Mouse (Mus musculus) adrenal gland, adult (tissue): Measurements from ENCODE around the gene Cdc42bpg.

Experiments used
- DNase-seq, 2 experiments: peaks; one replicate each; pipeline ENCODE4 v3.0.0; 2022 to 2023; ENCODE audit warnings: low spot score in 1 of 2; ENCODE audit not compliant: inconsistent age in 2 of 2

Gene Cdc42bpg

GRCm38 (mm10) chr19:6306137-6306551 is at the start of gene Cdc42bpg:
TSS of gene Cdc42bpg (plus strand) at chr19:6306456.
- peak; percentile 93 to 97 for DNase-seq

- DNase-seq, result peak in 1 of 2 experiments; percentile 76
Measured at GRCm38 (mm10) chr19:6260428-6260827, 45.8 kb upstream of the Cdc42bpg start.

GRCm38 (mm10) chr19:6260946-6261345 is 45.3 kb upstream of the Cdc42bpg start:
- DNase-seq, result peak in 1 of 2 experiments; percentile 40

GRCm38 (mm10) chr19:6261379-6261778 is 44.9 kb upstream of the Cdc42bpg start:
- peak in 1 of 2 experiments; percentile 52 for DNase-seq

- peak; percentile 69 to 91 for DNase-seq
Measured at GRCm38 (mm10) chr19:6262222-6262621, 44.0 kb upstream of the Cdc42bpg start.

- peak in 1 of 2 experiments; percentile 41 for DNase-seq
Measured at GRCm38 (mm10) chr19:6262839-6263433, 43.3 kb upstream of the Cdc42bpg start.

GRCm38 (mm10) chr19:6264200-6264599 is 42.1 kb upstream of the Cdc42bpg start:
- peak in 1 of 2 experiments; percentile 30 for DNase-seq

- no peak for DNase-seq
Measured at GRCm38 (mm10) chr19:6264945-6265344, 41.3 kb upstream of the Cdc42bpg start.

- peak in 1 of 2 experiments; percentile 45 for DNase-seq
Measured at GRCm38 (mm10) chr19:6265727-6266182, 40.5 kb upstream of the Cdc42bpg start.

- peak in 1 of 2 experiments; percentile 33 for DNase-seq
Measured at GRCm38 (mm10) chr19:6267306-6268169, 38.7 kb upstream of the Cdc42bpg start.

GRCm38 (mm10) chr19:6268170-6268528 is 38.1 kb upstream of the Cdc42bpg start:
- DNase-seq, result peak; percentile 88 to 96

- peak in 1 of 2 experiments; percentile 74 for DNase-seq
Measured at GRCm38 (mm10) chr19:6268670-6269132, 37.6 kb upstream of the Cdc42bpg start.

GRCm38 (mm10) chr19:6269798-6270475 is 36.3 kb upstream of the Cdc42bpg start:
- peak; percentile 90 to 93 for DNase-seq

- DNase-seq, result peak; percentile 81 to 86
Measured at GRCm38 (mm10) chr19:6270661-6271060, 35.6 kb upstream of the Cdc42bpg start.

- no peak for DNase-seq
Measured at GRCm38 (mm10) chr19:6271206-6271605, 35.0 kb upstream of the Cdc42bpg start.

- DNase-seq, result no peak
Measured at GRCm38 (mm10) chr19:6272053-6272452, 34.2 kb upstream of the Cdc42bpg start.

GRCm38 (mm10) chr19:6272738-6273137 is 33.5 kb upstream of the Cdc42bpg start:
- peak in 1 of 2 experiments; percentile 47 for DNase-seq

GRCm38 (mm10) chr19:6273592-6273991 is 32.7 kb upstream of the Cdc42bpg start:
- DNase-seq, result peak in 1 of 2 experiments; percentile 48

- peak in 1 of 2 experiments; percentile 57 for DNase-seq
Measured at GRCm38 (mm10) chr19:6273998-6274608, 32.2 kb upstream of the Cdc42bpg start.

- DNase-seq, result no peak
Measured at GRCm38 (mm10) chr19:6275740-6276389, 30.4 kb upstream of the Cdc42bpg start.
